Mouse (Mus musculus) G1E-ER4 (cell line): ENCODE measurements around the gene Itfg2. TPM values are rescaled to one million over a fixed set of nuclear protein-coding genes. Genes with fewer than 3 reads are reported as not detected.

ENCODE experiments used
- GATA1 ChIP-seq: IDR thresholded peaks from one replicate; pipeline ENCODE4 v1.8.0; 2012; ENCODE audit warnings: low read length, inconsistent platforms
- polyA plus RNA-seq: library from polyadenylated mRNA; stranded (reverse); fragments of >175 nt; gene quantifications from 2 replicates; pipeline ENCODE4 v1.2.3, GENCODE M21; 2012

The Itfg2 gene
- polyA plus RNA-seq, 1 experiment, result 26.2 TPM

DNA sequence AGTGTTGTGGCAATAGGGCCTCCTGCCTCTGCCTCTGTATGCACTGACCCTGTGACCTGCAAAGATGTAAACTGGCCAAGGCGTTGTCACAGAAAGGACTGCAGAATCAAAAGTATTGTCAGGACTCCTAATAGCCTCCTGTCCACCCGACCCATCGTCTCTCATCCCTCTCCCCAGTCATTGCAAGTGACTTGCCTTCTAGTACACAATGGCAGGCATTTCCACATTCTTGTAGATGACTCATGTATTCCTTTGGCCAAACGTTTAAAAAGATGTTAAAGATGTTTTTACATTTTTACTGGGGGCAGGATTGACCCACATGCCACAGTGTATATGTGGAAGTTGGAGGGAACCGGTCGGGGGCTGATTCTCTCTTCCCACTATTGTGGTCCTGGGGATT, 60.0 kb downstream of the Itfg2 start:
- no peak for TF ChIP-seq GATA1

DNA sequence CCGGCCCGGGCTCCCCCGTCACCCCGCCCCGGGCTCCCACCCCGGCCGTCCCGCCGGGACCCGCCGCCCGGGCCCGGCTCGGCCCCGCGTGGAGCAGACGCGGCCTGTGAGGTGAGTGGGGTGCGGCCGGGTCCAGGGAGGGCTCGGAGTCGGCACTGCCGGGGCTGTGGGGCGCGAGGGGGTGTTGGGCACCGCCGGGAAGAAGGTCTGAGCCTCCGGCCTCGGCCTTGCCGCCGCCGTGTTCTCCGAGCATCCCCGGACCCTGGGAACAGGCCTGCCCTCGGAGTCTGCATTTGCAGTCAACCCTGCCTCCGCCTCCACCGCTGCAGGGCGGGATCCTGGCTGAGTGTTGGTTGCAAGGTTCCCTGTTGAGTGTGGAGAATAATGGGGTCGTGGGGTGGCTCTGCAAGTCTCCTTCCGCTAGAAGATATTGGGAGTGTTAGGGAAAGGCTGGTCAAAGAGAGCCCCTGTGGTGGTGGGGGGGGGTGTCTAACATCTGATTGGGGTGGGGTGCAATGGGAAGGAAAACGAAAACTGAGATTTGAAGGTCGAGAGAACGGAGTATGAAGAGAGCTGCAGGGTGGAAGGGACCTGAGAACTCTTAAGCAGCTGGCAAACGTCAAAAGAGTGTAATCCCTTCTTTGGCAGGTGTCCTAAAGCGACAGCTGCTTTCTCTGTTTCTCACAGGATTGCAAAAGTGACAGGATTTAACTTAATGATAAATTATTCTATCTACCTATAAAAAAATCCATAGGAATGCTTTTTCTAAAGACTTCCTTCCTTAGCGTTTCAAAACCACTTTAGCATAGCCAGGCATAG, 61.5 kb downstream of the Itfg2 start:
- no peak for TF ChIP-seq GATA1

DNA sequence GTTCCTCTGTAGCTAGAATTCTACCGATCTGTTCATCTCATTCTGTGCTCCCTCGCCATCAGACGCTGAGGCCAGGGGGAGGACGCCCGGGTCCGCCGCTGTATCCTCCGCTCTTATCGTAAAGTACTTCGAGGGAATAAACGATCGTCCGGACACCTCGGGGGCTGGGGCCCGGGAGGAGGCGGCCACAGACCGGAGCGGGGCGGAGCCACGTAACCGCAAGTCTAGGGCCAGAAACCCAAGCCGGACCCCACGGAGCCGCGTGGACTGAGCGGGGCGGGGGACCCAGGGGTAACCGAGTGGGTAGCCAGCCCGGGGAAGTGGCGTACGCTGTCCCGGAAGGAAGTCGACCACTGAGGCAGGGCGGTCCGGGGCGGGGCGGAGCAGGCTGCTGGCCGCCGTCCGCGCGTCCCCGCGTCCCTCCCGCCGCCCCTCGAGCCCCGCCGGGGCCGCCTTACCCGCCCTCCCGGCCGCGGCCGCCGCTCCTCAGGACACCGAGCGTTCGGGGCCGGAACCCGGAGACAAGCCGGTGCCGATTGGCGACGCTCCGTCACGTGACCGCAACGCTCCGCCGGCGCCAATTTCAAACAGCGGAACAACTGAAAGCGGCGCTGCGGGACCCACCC, 62.2 kb downstream of the Itfg2 start, which contains the start of the genes Rhno1 and Foxm1:
TSS of gene Rhno1 (minus strand) at position 531 of the 626 bp plus-strand sequence.
TSS of gene Foxm1 (plus strand) at position 587 of the 626 bp plus-strand sequence.
- no peak for TF ChIP-seq GATA1

DNA sequence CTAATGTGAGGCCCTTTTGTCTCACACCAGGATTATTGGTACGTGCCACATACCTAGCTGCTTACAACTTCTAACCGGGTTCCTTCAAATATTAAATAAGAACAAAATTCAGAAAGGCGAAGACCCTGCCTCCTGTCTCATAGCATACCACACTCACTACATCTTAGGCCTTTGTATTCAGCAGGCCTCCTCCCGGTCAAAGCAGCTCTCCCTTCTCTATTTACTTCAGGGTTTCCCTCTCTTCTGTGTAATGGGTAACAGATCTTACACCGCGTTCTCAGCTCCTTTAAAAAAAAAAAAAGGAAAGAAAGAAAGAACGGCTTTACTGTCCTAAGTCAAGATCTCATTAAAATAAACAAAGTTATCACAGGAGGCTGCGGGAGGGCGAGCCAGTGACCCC, 62.8 kb downstream of the Itfg2 start:
- no peak for TF ChIP-seq GATA1

Other genes with a start within 250 kb of the Itfg2 start
- not detected in 2 replicates for gene Tead4, start 124.1 kb downstream of the Itfg2 start, polyA plus RNA-seq
- gene Tulp3, start 69.1 kb downstream of the Itfg2 start, polyA plus RNA-seq, result 6.6 and 8.5 TPM in 2 replicates
- gene Rhno1, start 62.0 kb downstream of the Itfg2 start, polyA plus RNA-seq, result 86.4 and 122 TPM in 2 replicates
- 59.5 and 69.3 TPM in 2 replicates for gene Foxm1, start 62.0 kb downstream of the Itfg2 start, polyA plus RNA-seq
- gene Tex52, start 49.5 kb downstream of the Itfg2 start, polyA plus RNA-seq, result not detected in 2 replicates
- not detected in 2 replicates for gene Gm44596, start 49.4 kb downstream of the Itfg2 start, polyA plus RNA-seq
- gene Nrip2, start 25.6 kb downstream of the Itfg2 start, polyA plus RNA-seq, result not detected in 2 replicates
- 391 and 470 TPM in 2 replicates for gene Fkbp4, start 13.7 kb upstream of the Itfg2 start, polyA plus RNA-seq
- not detected in 2 replicates for gene Pzp, start 101.8 kb upstream of the Itfg2 start, polyA plus RNA-seq
- gene A2ml1, start 156.7 kb upstream of the Itfg2 start, polyA plus RNA-seq, result not detected in 2 replicates
- not detected in 2 replicates for gene Klrb1a, start 198.6 kb upstream of the Itfg2 start, polyA plus RNA-seq
- gene Clec2h, start 237.5 kb upstream of the Itfg2 start, polyA plus RNA-seq, result not detected in 2 replicates